Mouse (Mus musculus): ENCODE results near the gene 1110065P20Rik.

The 1110065P20Rik gene

GRCm38 (mm10) chr4:124850933-124851658 lies at the start of gene 1110065P20Rik:
1110065P20Rik (minus strand) TSS chr4:124851196.
- DNase-seq (ENCODE audit: low spot score in 2 of 2): peak in 1 of 2 experiments; percentile 71

DNA sequence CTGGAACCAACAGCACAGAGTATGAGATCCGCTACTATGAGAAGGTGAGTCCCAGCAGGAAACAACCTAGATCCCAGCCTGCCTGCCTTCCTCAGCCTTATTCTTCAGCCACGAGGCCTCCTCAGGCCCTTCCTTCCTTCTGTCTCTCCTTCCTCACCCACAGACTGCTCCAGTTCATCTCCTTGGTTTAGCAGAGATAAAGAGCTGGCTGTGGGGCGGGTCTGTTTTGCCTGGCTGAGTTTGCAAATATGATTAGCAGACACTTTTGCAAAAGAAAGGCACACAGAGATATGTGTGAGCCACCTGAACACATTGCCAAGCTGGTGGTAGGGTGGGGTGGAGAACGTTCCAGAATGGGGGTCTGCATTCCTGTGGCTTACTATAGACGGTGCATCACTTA lies 48.9 kb upstream of the 1110065P20Rik start:
- DNase-seq (ENCODE audit: low spot score in 2 of 2): no peak

GRCm38 (mm10) chr4:124898428-124898827 lies 47.4 kb upstream of the 1110065P20Rik start:
- no peak for DNase-seq (ENCODE audit: low spot score in 2 of 2)

- DNase-seq (ENCODE audit: low spot score in 2 of 2): peak in 1 of 2 experiments; percentile 70
Observed at GRCm38 (mm10) chr4:124894508-124895428, 43.8 kb upstream of the 1110065P20Rik start.

- DNase-seq (ENCODE audit: low spot score in 2 of 2): no peak
Observed at GRCm38 (mm10) chr4:124893769-124894168, 42.8 kb upstream of the 1110065P20Rik start.

DNA sequence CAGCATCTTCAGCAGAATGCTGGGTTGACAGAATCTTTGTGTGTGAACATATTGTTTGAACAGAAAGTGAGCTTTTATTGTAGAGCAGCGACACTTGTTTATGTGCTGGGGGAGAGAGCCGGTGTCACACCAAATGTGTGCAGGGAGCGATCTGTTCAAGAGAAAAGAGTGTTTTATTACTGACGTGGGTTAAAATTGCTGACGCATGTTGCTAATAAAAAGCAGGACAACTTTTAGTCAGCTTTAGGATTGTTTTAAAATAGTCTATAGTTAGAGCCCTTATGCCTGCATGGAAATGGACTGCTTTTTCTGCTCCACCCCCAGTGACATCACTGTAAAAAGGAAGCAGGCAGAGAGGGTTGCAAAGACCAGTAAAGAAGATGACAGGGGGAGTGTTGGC lies 39.8 kb upstream of the 1110065P20Rik start:
- peak in 1 of 2 experiments; percentile 43 for DNase-seq (ENCODE audit: low spot score in 2 of 2)

GRCm38 (mm10) chr4:124889935-124890334 lies 38.9 kb upstream of the 1110065P20Rik start:
- DNase-seq (ENCODE audit: low spot score in 2 of 2): no peak

DNA sequence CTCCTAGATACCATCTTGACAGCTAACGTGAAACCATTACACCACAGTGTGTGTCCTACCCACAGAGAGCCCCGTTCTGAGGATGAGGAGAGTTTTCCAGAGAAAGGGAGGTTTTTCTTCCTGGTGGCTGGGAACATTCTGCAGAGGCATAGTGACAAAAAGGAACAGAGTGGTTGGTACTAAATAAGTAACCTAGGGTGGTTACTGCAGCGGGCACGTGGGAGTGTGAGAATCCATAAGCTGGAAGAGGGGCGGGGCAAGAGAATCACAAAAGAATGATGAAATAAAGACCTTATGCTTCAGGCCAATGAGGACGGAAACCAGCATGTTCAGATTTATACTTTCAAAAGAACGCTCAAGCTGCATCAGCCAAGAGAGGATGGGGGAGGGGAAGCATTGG lies 37.7 kb upstream of the 1110065P20Rik start:
- peak in 1 of 2 experiments; percentile 57 for DNase-seq (ENCODE audit: low spot score in 2 of 2)

DNA sequence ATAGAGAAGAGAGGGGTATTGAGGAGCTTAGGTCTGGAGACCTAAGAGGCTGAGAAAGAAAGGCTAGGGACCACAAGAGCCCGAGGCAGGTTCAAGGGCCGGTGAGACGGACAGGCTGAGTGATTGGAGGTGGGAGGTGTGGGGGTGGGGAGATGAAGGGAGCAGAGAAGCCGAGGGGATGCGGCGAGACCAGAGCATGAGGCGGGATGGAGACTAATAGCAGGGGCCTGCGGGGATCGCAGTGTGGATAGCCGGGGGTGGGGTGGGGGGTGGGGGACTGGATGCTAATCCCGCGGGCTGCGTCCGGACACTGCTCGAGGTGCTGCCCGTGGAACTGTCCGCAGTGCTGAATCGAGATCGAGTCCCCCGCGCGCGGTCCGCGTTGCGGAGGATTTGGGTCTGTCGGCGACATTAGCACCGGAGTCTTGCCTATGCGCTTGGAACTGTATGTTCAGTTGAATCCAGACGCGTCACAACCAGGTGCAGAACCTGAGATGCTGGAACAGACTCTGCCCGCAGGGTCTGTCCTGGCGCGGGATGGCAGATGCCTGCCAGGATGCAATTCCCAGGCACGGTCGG lies 31.2 kb upstream of the 1110065P20Rik start:
- no peak for DNase-seq (ENCODE audit: low spot score in 2 of 2)

- peak; percentile 67 to 82 for DNase-seq (ENCODE audit: low spot score in 2 of 2)
Observed at GRCm38 (mm10) chr4:124881341-124881908, 30.4 kb upstream of the 1110065P20Rik start.

GRCm38 (mm10) chr4:124880599-124880998 lies 29.6 kb upstream of the 1110065P20Rik start, which contains the start of gene Epha10:
Epha10 (plus strand) TSS chr4:124880899.
- DNase-seq (ENCODE audit: low spot score in 2 of 2): no peak

GRCm38 (mm10) chr4:124872719-124873118 lies 21.7 kb upstream of the 1110065P20Rik start:
- no peak for DNase-seq (ENCODE audit: low spot score in 2 of 2)

DNA sequence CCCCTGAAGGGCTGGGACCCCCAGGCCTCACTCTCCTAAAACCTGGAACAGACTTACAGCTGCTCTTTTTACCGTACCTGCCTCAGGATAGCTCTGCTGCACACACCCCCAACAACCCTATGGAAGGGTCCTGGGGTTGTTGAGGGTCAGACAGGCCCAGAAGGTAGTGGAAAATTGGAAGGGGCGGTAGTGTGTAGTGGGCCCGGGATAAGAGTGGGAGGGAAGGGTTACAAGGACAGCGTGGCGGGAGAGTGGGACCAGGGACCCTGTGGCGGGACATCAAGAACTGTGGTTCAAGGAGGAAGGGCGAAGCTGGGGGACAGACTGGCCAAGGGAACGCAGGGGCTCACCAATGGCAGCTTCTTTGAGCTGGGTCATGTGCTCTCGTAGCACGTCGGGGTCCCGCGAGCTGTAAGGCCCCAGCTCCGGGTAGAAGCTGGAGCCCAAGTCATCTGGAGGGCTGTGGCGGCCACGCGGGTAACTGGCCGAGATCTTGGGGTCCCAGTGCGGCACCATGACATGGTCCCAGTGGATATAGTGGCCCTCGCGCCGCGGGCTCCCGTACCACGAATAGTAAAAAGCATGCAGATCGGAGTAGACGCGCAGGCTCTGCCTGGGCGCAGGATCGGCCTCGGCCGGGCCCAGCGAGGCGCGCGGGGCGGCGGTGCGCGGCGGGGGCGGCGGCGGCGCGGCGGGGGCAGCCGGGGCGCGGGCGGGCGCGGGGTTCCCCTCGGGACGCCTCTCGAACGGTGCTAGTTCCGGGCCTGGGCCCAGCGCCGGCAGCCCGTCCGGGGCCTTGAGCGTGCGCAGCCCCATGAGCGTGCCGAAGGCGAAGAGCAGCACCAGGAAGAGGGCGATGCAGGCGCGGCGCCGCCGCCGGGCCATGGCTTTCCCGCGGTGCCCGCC lies 10.5 kb upstream of the 1110065P20Rik start, which contains the start of gene Maneal:
Gene Maneal, minus strand, starts transcription at position 889 of the 906 bp plus-strand sequence.
- no peak for DNase-seq (ENCODE audit: low spot score in 2 of 2)

DNA sequence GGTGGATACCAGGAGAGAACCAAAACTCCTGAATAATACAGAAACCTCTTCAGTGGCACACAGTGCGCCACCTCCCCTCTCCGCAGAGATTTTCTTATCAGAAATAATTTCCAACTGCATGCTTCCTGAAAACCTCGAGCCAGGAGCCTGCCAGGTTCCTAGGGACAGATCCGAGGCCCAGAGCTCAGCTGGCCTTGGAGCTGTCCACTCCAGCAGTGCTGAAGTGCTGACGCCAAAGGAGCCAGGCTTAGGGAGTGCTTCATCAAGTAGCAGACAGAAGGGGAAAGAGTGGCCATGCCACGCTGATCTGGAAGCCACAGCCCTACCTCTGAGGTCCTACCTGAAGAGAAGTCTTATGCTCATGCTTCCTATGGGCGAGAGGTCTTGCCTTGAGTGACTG lies 9.4 kb upstream of the 1110065P20Rik start:
- no peak for DNase-seq (ENCODE audit: low spot score in 2 of 2)

DNA sequence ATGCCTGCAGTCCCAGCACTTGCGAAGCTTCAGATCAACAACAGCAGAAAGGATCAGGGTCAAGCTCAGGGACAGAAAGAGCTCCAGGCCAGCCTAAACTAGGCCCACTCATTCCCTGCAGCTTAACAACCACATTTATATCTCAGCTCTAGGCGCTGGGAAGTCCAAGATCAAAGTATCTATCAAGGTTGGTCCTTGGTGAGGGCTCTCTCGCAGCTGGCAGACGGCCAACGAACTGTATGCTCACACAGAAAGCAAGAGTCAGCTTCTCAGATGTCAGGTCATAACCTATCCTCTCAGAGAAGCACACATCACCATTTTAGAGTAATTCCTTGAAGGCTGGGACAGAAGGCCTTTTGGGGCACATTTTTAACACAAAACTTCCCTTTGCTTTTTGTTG lies 7.4 kb upstream of the 1110065P20Rik start:
- DNase-seq (ENCODE audit: low spot score in 2 of 2): no peak

GRCm38 (mm10) chr4:124856294-124856693 lies 5.3 kb upstream of the 1110065P20Rik start:
- DNase-seq (ENCODE audit: low spot score in 2 of 2): peak in 1 of 2 experiments; percentile 47

DNA sequence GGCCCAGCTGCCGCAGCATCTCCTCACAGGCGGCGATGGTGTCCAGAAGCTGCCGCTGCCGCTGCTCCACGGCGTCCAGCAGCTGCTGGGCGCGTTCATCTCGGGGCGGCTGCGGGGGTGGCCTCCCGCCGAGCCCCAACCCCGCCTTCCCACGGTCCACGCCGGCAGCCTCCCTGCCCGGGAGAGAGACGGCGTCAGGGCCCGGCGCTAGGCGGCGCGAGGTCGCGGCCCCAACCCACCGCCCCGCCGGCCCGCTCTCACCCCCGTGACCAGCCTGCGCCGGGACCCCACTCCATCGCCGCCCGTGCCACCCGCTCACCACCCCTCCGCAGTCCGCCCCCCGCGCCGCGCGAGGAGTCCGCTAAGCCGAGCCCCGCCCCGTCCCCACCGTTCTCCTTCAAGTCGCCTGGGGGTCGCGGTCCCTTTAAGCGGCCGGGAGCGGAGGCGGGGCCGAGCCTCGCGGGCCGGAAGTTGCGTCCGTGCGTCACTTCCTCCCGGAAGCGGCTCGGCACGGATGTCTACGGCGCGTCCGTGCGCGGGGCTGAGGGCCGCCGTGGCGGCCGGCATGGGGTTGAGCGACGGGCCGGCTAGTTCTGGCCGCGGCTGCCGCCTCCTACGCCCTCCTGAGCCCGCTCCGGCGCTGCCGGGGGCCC lies 609 bp downstream of the 1110065P20Rik start, which contains the start of gene Yrdc:
Gene Yrdc, plus strand, starts transcription at position 419 of the 653 bp plus-strand sequence.
- DNase-seq (ENCODE audit: low spot score in 2 of 2): peak; percentile 76 to 93

- peak; percentile 71 to 77 for DNase-seq (ENCODE audit: low spot score in 2 of 2)
Observed at GRCm38 (mm10) chr4:124849631-124850260, 1.2 kb downstream of the 1110065P20Rik start.

GRCm38 (mm10) chr4:124847573-124847972 lies 3.4 kb downstream of the 1110065P20Rik start:
- DNase-seq (ENCODE audit: low spot score in 2 of 2): peak; percentile 65 to 93

Data from left cerebral cortex, adult 9 months (tissue).